Mouse (Mus musculus) hindbrain, embryonic 14.5 days (tissue): ENCODE data around the gene Alpl. TPM values are rescaled to one million over a fixed set of nuclear protein-coding genes. Genes with fewer than 3 reads are reported as not detected.

Experiments
- ATAC-seq: fragments of 200-750 bp; cut with Nextera tagmentation; 2 replicates; pipeline ENCODE4 v1.8.0; 2017; ENCODE audit warnings: moderate number of reproducible peaks, mild to moderate bottlenecking, moderate TSS enrichment, moderate library complexity; ENCODE audit not compliant: low FRiP score
- DNase-seq: peaks from one replicate; pipeline ENCODE4 v3.0.0-alpha.2; 2015; ENCODE audit warnings: low spot score
- H3K27ac ChIP-seq: fragments of 300-500 bp; sonication (generic); 2 replicates; pipeline ENCODE4 v1.5.1; 2014; ENCODE audit warnings: mild to moderate bottlenecking, moderate library complexity
- H3K27me3 ChIP-seq: fragments of 300-500 bp; sonication (generic); 2 replicates; pipeline ENCODE4 v1.6.1; 2014; ENCODE audit warnings: mild to moderate bottlenecking, low read length, mixed read lengths; ENCODE audit not compliant: control insufficient read depth, insufficient read depth
- H3K36me3 ChIP-seq: fragments of 300-500 bp; sonication (generic); replicated peaks from 2 replicates; pipeline ENCODE4 v1.6.1; 2014; ENCODE audit not compliant: control insufficient read depth, insufficient read depth
- H3K4me1 ChIP-seq: fragments of 300-500 bp; sonication (generic); replicated peaks from 2 replicates; pipeline ENCODE4 v1.6.1; 2014; ENCODE audit warnings: antibody characterized with exemption, low read length, mixed read lengths; ENCODE audit not compliant: control insufficient read depth, insufficient read depth
- H3K4me2 ChIP-seq: fragments of 300-500 bp; sonication (generic); replicated peaks from 2 replicates; pipeline ENCODE4 v1.6.1; 2014; ENCODE audit warnings: mild to moderate bottlenecking, moderate library complexity
- H3K4me3 ChIP-seq: fragments of 300-500 bp; sonication (generic); replicated peaks from 2 replicates; pipeline ENCODE4 v1.5.1; 2014; ENCODE audit warnings: mild to moderate bottlenecking, low read length
- H3K9ac ChIP-seq: fragments of 300-500 bp; sonication (generic); 2 replicates; pipeline ENCODE4 v1.6.1; 2014
- H3K9me3 ChIP-seq: fragments of 300-500 bp; sonication (generic); 2 replicates; pipeline ENCODE4 v1.6.1; 2016; ENCODE audit warnings: low read length; ENCODE audit not compliant: control insufficient read depth
- WGBS: fragments of 180-500 bp; shearing (Covaris S2); extraction: QIAGEN DNeasy Blood & Tissue Kit; methylation state at CpG from one replicate; pipeline ENCODE4 v1.1.7; 2014; 5-methylcytosine and 5-hydroxymethylcytosine counted together
- polyA plus RNA-seq: library from polyadenylated mRNA; unstranded; fragments of >200 nt; fragmentation: Nextera tagmentation; extraction: Ambion mirVana; gene quantifications from 2 replicates; pipeline ENCODE4 v1.2.1, GENCODE M21; 2014

The Alpl gene
- polyA plus RNA-seq, result 8.3 and 10.2 TPM in 2 replicates

- DNase-seq (peak; percentile 69), ATAC-seq (peak; percentile 82)
- Histone ChIP-seq H3K4me3 (peak within 1 kb of the TSS; percentile 35), H3K36me3 (no peaks in the 10 kb centered on the region), H3K9ac (no peak within 1 kb of the TSS; the same call in 1 of the 2 replicates), H3K27me3 (0 out of 2 replicates have a peak, but pooled peaks cover 9% of the 10 kb centered on the region), H3K4me1 (peaks cover 20% of the 10 kb centered on the region; the same call in 1 of the 2 replicates), H3K27ac (no peak within 1 kb of the TSS), H3K4me2 (peak within 1 kb of the TSS; percentile 59), H3K9me3 (no peaks in the 10 kb centered on the region)
- WGBS, result under 1% methylated on average over 67 of the region's 78 CpGs
Observed at GRCm38 (mm10) chr4:137795611-137796557, at the start of gene Alpl. Gene Alpl (minus strand): TSS chr4:137796384.

- Histone ChIP-seq H3K36me3 (no peaks in the 10 kb centered on the region), H3K4me3 (no peak overlapping the region), H3K27me3 (no peaks in the 10 kb centered on the region), H3K9ac (no peak overlapping the region), H3K4me2 (no peak overlapping the region), H3K4me1 (no peaks in the 10 kb centered on the region), H3K27ac (no peak overlapping the region), H3K9me3 (no peaks in the 10 kb centered on the region)
- WGBS, result 22% methylated on average over 11 of the region's 11 CpGs
- ATAC-seq (no peak), DNase-seq (peak; percentile 86)
Observed at GRCm38 (mm10) chr4:137844656-137845055, 48.5 kb upstream of the Alpl start.

GRCm38 (mm10) chr4:137839452-137839851 lies 43.3 kb upstream of the Alpl start:
- WGBS, result 84% methylated on average over 5 of the region's 5 CpGs
- DNase-seq (no peak), ATAC-seq (no peak)
- no peak overlapping the region for H3K4me3 ChIP-seq
- no peaks in the 10 kb centered on the region for H3K4me1 ChIP-seq
- no peaks in the 10 kb centered on the region for H3K36me3 ChIP-seq
- no peak overlapping the region for H3K27ac ChIP-seq
- H3K27me3 ChIP-seq, result no peaks in the 10 kb centered on the region
- no peak overlapping the region for H3K9ac ChIP-seq
- no peak overlapping the region for H3K4me2 ChIP-seq
- no peaks in the 10 kb centered on the region for H3K9me3 ChIP-seq

GRCm38 (mm10) chr4:137838791-137839190 lies 42.6 kb upstream of the Alpl start:
- H3K9ac ChIP-seq, result no peak overlapping the region
- H3K4me2 ChIP-seq, result no peak overlapping the region
- ATAC-seq (no peak), DNase-seq (no peak)
- H3K4me3 ChIP-seq, result no peak overlapping the region
- H3K9me3 ChIP-seq, result no peaks in the 10 kb centered on the region
- H3K27me3 ChIP-seq, result no peaks in the 10 kb centered on the region
- H3K4me1 ChIP-seq, result no peaks in the 10 kb centered on the region
- WGBS, result 91% methylated on average over 2 of the region's 2 CpGs
- H3K27ac ChIP-seq, result no peak overlapping the region
- no peaks in the 10 kb centered on the region for H3K36me3 ChIP-seq

- Histone ChIP-seq H3K36me3 (no peaks in the 10 kb centered on the region), H3K9me3 (no peaks in the 10 kb centered on the region), H3K4me2 (no peak overlapping the region), H3K4me3 (no peak overlapping the region), H3K27ac (no peak overlapping the region), H3K9ac (no peak overlapping the region), H3K4me1 (no peaks in the 10 kb centered on the region), H3K27me3 (no peaks in the 10 kb centered on the region)
- ATAC-seq, result no peak
- no peak for DNase-seq
- 86% methylated on average over 8 of the region's 8 CpGs for WGBS
Observed at GRCm38 (mm10) chr4:137837792-137838191, 41.6 kb upstream of the Alpl start.

- H3K9me3 ChIP-seq, result no peaks in the 10 kb centered on the region
- DNase-seq, result no peak
Observed at GRCm38 (mm10) chr4:137836741-137837140, 40.6 kb upstream of the Alpl start.

GRCm38 (mm10) chr4:137835624-137836337 lies 39.6 kb upstream of the Alpl start:
- peak overlapping the region; percentile 31 for H3K4me2 ChIP-seq
- no peaks in the 10 kb centered on the region for H3K9me3 ChIP-seq

More at GRCm38 (mm10) chr4:137836741-137837140, 40.6 kb upstream of the Alpl start:
- ATAC-seq, result no peak
- no peak overlapping the region for H3K27ac ChIP-seq
- no peaks in the 10 kb centered on the region for H3K36me3 ChIP-seq
- WGBS, result 93% methylated on average over 5 of the region's 5 CpGs
- no peaks in the 10 kb centered on the region for H3K27me3 ChIP-seq
- no peak overlapping the region for H3K4me2 ChIP-seq
- H3K4me3 ChIP-seq, result no peak overlapping the region
- H3K4me1 ChIP-seq, result no peaks in the 10 kb centered on the region
- H3K9ac ChIP-seq, result no peak overlapping the region

GRCm38 (mm10) chr4:137831598-137831997 lies 35.4 kb upstream of the Alpl start:
- Histone ChIP-seq H3K4me2 (no peak overlapping the region), H3K9me3 (no peaks in the 10 kb centered on the region), H3K4me1 (no peaks in the 10 kb centered on the region), H3K9ac (no peak overlapping the region), H3K4me3 (no peak overlapping the region), H3K27me3 (0 out of 2 replicates have a peak, but pooled peaks cover 7% of the 10 kb centered on the region), H3K36me3 (no peaks in the 10 kb centered on the region), H3K27ac (no peak overlapping the region)
- ATAC-seq (no peak), DNase-seq (no peak)
- 82% methylated on average over 11 of the region's 11 CpGs for WGBS

More at GRCm38 (mm10) chr4:137835624-137836337, 39.6 kb upstream of the Alpl start:
- ATAC-seq (peak; percentile 86), DNase-seq (peak; percentile 84)
- no peak overlapping the region for H3K4me3 ChIP-seq
- WGBS, result 13% methylated on average over 14 of the region's 14 CpGs
- no peaks in the 10 kb centered on the region for H3K27me3 ChIP-seq
- no peaks in the 10 kb centered on the region for H3K36me3 ChIP-seq
- no peak overlapping the region for H3K9ac ChIP-seq
- H3K27ac ChIP-seq, result no peak overlapping the region
- H3K4me1 ChIP-seq, result no peaks in the 10 kb centered on the region

- ATAC-seq, result no peak
- WGBS, result 23% methylated on average over 6 of the region's 6 CpGs
- Histone ChIP-seq H3K4me3 (no peak overlapping the region), H3K27me3 (0 out of 2 replicates have a peak, but pooled peaks cover 7% of the 10 kb centered on the region), H3K4me2 (no peak overlapping the region), H3K4me1 (no peaks in the 10 kb centered on the region), H3K9ac (no peak overlapping the region), H3K36me3 (no peaks in the 10 kb centered on the region), H3K9me3 (no peaks in the 10 kb centered on the region), H3K27ac (no peak overlapping the region)
- DNase-seq, result no peak
Observed at GRCm38 (mm10) chr4:137830380-137830779, 34.2 kb upstream of the Alpl start.
